ENCODE assay signal across 8 mouse cellular contexts in genomic region chr6:55016236-55016635, GRCm38 (mm10). TPM values are rescaled to one million over a fixed set of nuclear protein-coding genes. Genes with fewer than 3 reads are reported as not detected.
DNase-seq lines count a peak whose midpoint lies in the region; ATAC-seq and TF ChIP-seq lines count a peak whose summit lies in the region.

No protein-coding gene starts in this region.

- H3K4me3 ChIP-seq in forebrain, embryonic 15.5 days: no peak overlapping the region
- H3K4me3 ChIP-seq in forebrain, embryonic 12.5 days (replicated peaks): no peak overlapping the region
- peak overlapping the region in 1 of 2 experiments; percentile 35; a peak in 1 of 4 replicates for H3K4me3 ChIP-seq in MEL (ENCODE audit: control insufficient read depth in 1 of 2, insufficient read depth in 1 of 2, low read depth in 2 of 2, low read length in 2 of 2)
- H3K4me3 ChIP-seq in embryonic facial prominence, embryonic 11.5 days (ENCODE audit: low read depth, low read length): no peak overlapping the region
- no peak overlapping the region for H3K4me3 ChIP-seq in intestine, embryonic 15.5 days (replicated peaks)
- H3K4me3 ChIP-seq in midbrain, embryonic 16.5 days (ENCODE audit: low read depth, low read length): no peak overlapping the region

- no peaks in the 10 kb centered on the region for H3K9me3 ChIP-seq in forebrain, embryonic 15.5 days
- 0 out of 2 replicates have a peak, but pooled peaks cover 4% of the 10 kb centered on the region for H3K9me3 ChIP-seq in forebrain, embryonic 12.5 days
- no peaks in the 10 kb centered on the region for H3K9me3 ChIP-seq in MEL (replicated peaks; ENCODE audit: insufficient read depth, low read length)
- no peaks in the 10 kb centered on the region for H3K9me3 ChIP-seq in embryonic facial prominence, embryonic 11.5 days (replicated peaks; ENCODE audit: control insufficient read depth, low read length)
- no peaks in the 10 kb centered on the region for H3K9me3 ChIP-seq in intestine, embryonic 15.5 days
- H3K9me3 ChIP-seq in midbrain, embryonic 16.5 days (replicated peaks; ENCODE audit: control insufficient read depth, low read length, poor library complexity, severe bottlenecking): no peaks in the 10 kb centered on the region

- ATAC-seq in forebrain, embryonic 15.5 days (replicated peaks): peak; percentile 82
- no peak for ATAC-seq in forebrain, embryonic 12.5 days (ENCODE audit: low FRiP score)
- no peak for ATAC-seq in embryonic facial prominence, embryonic 11.5 days (replicated peaks; ENCODE audit: insufficient number of reproducible peaks, low FRiP score, low TSS enrichment, low read depth)
- ATAC-seq in intestine, embryonic 15.5 days: peak; percentile 82
- peak; percentile 71 for ATAC-seq in midbrain, embryonic 16.5 days

- peak; percentile 43 to 90 (median 79) for TF ChIP-seq CTCF in MEL (IDR thresholded peaks at IDR 0.05 in 2 of 3, conservative IDR thresholded peaks at IDR 0.05 in 1 of 3; ENCODE audit: control insufficient read depth in 1 of 3, insufficient read depth in 1 of 3, low read depth in 2 of 3, low read length in 3 of 3, poor library complexity in 1 of 3, severe bottlenecking in 1 of 3)

- TF ChIP-seq POLR2A in MEL (IDR thresholded peaks at IDR 0.05; ENCODE audit: control insufficient read depth in 1 of 2, insufficient read depth in 1 of 2, low read depth in 1 of 2, low read length in 2 of 2, poor library complexity in 1 of 2): no peak

- H3K36me3 ChIP-seq in forebrain, embryonic 15.5 days: no peaks in the 10 kb centered on the region
- no peaks in the 10 kb centered on the region for H3K36me3 ChIP-seq in forebrain, embryonic 12.5 days (replicated peaks)
- peaks cover 0 to 2% of the 10 kb centered on the region in 2 experiments; a peak in 1 of 4 replicates for H3K36me3 ChIP-seq in MEL (ENCODE audit: control insufficient read depth in 1 of 2, insufficient read depth in 2 of 2, low read length in 2 of 2)
- H3K36me3 ChIP-seq in embryonic facial prominence, embryonic 11.5 days (replicated peaks; ENCODE audit: control insufficient read depth, insufficient read depth, low read depth, low read length): no peaks in the 10 kb centered on the region
- H3K36me3 ChIP-seq in intestine, embryonic 15.5 days: no peaks in the 10 kb centered on the region
- no peaks in the 10 kb centered on the region for H3K36me3 ChIP-seq in midbrain, embryonic 16.5 days (ENCODE audit: control insufficient read depth, insufficient read depth, low read length)

- H3K9ac ChIP-seq in forebrain, embryonic 15.5 days (replicated peaks): no peak overlapping the region
- no peak overlapping the region for H3K9ac ChIP-seq in forebrain, embryonic 12.5 days
- H3K9ac ChIP-seq in MEL (ENCODE audit: control insufficient read depth, low read depth, low read length, poor library complexity, severe bottlenecking): no peak overlapping the region
- H3K9ac ChIP-seq in embryonic facial prominence, embryonic 11.5 days (replicated peaks; ENCODE audit: low read length): no peak overlapping the region
- no peak overlapping the region for H3K9ac ChIP-seq in intestine, embryonic 15.5 days
- no peak overlapping the region for H3K9ac ChIP-seq in midbrain, embryonic 16.5 days (ENCODE audit: low read depth, low read length)

- no peak for TF ChIP-seq EP300 in MEL (IDR thresholded peaks at IDR 0.05; ENCODE audit: low read depth in 1 of 2, low read length in 2 of 2)

- intact Hi-C loops in left cerebral cortex, postnatal 4 days (cut with DNase I): loop anchor here (10.0 kb wide), 2 partner anchors 149 to 421 kb away; partner anchors contain the start of genes Fkbp14 and Plekha8

- H3K79me2 ChIP-seq in MEL (ENCODE audit: control insufficient read depth, insufficient read depth, low read length, poor library complexity): no peaks in the 10 kb centered on the region

- WGBS in forebrain, embryonic 15.5 days: 15% methylated on average over 5 of the region's 5 CpGs
- 22% methylated on average over 5 of the region's 5 CpGs for WGBS in forebrain, embryonic 12.5 days
- WGBS in embryonic facial prominence, embryonic 11.5 days: 18% methylated on average over 5 of the region's 5 CpGs
- WGBS in intestine, embryonic 15.5 days: 7% methylated on average over 5 of the region's 5 CpGs
- 29% methylated on average over 5 of the region's 5 CpGs for WGBS in midbrain, embryonic 16.5 days

- no peak overlapping the region for H3K4me2 ChIP-seq in forebrain, embryonic 15.5 days (replicated peaks)
- H3K4me2 ChIP-seq in forebrain, embryonic 12.5 days: no peak overlapping the region
- no peak overlapping the region for H3K4me2 ChIP-seq in embryonic facial prominence, embryonic 11.5 days (ENCODE audit: low read depth, low read length)
- H3K4me2 ChIP-seq in intestine, embryonic 15.5 days (replicated peaks): 0 out of 2 replicates have a peak overlapping the region, but pooled peaks have one; percentile 36
- H3K4me2 ChIP-seq in midbrain, embryonic 16.5 days (ENCODE audit: low read length): no peak overlapping the region

- peak; percentile 64 for TF ChIP-seq RAD21 in MEL (IDR thresholded peaks at IDR 0.05; ENCODE audit: low read depth, low read length)

- DNase-seq in MEL (ENCODE audit: low read depth, low spot score): peak; percentile 87
- DNase-seq in embryonic facial prominence, embryonic 11.5 days (ENCODE audit: low spot score): peak; percentile 56
- peak; percentile 21 for DNase-seq in left cerebral cortex, postnatal 4 days
- peak; percentile 11 to 39 for DNase-seq in thymus, adult 18-20 months

- peaks cover 7% of the 10 kb centered on the region; the same call in 1 of the 2 replicates for H3K4me1 ChIP-seq in forebrain, embryonic 15.5 days
- peaks cover 3% of the 10 kb centered on the region; the same call in 1 of the 2 replicates for H3K4me1 ChIP-seq in forebrain, embryonic 12.5 days
- peaks cover 0 to 3% of the 10 kb centered on the region in 2 experiments; a peak in 1 of 4 replicates for H3K4me1 ChIP-seq in MEL (ENCODE audit: control insufficient read depth in 1 of 2, insufficient read depth in 2 of 2, low read length in 2 of 2)
- H3K4me1 ChIP-seq in embryonic facial prominence, embryonic 11.5 days (ENCODE audit: control insufficient read depth, insufficient read depth, low read length): no peaks in the 10 kb centered on the region
- 0 out of 2 replicates have a peak, but pooled peaks cover 3% of the 10 kb centered on the region for H3K4me1 ChIP-seq in intestine, embryonic 15.5 days (replicated peaks)
- H3K4me1 ChIP-seq in midbrain, embryonic 16.5 days (ENCODE audit: control insufficient read depth, insufficient read depth, low read length): no peaks in the 10 kb centered on the region

- H3K27ac ChIP-seq in forebrain, embryonic 15.5 days (replicated peaks): no peak overlapping the region; the same call in 1 of the 2 replicates
- H3K27ac ChIP-seq in forebrain, embryonic 12.5 days: no peak overlapping the region
- H3K27ac ChIP-seq in MEL (ENCODE audit: control insufficient read depth, low read depth, low read length): no peak overlapping the region
- no peak overlapping the region for H3K27ac ChIP-seq in embryonic facial prominence, embryonic 11.5 days (replicated peaks; ENCODE audit: low read depth, low read length)
- H3K27ac ChIP-seq in intestine, embryonic 15.5 days: no peak overlapping the region
- no peak overlapping the region for H3K27ac ChIP-seq in midbrain, embryonic 16.5 days (ENCODE audit: low read length)

- peaks cover 14% of the 10 kb centered on the region; the same call in 1 of the 2 replicates for H3K27me3 ChIP-seq in forebrain, embryonic 15.5 days
- H3K27me3 ChIP-seq in forebrain, embryonic 12.5 days: peaks cover 66% of the 10 kb centered on the region
- H3K27me3 ChIP-seq in MEL (ENCODE audit: control insufficient read depth in 1 of 2, insufficient read depth in 2 of 2, low read length in 2 of 2): no peaks in the 10 kb centered on the region
- no peaks in the 10 kb centered on the region for H3K27me3 ChIP-seq in embryonic facial prominence, embryonic 11.5 days (ENCODE audit: control insufficient read depth, insufficient read depth, low read length)
- H3K27me3 ChIP-seq in intestine, embryonic 15.5 days (replicated peaks): no peaks in the 10 kb centered on the region
- H3K27me3 ChIP-seq in midbrain, embryonic 16.5 days (ENCODE audit: control insufficient read depth, insufficient read depth, low read depth, low read length): 0 out of 2 replicates have a peak, but pooled peaks cover 4% of the 10 kb centered on the region

RNA-seq across cellular contexts. Expression of gene Gars, which starts 21.6 kb away (rescaled TPM):
- 218 and 219 TPM in 2 replicates for polyA plus RNA-seq in forebrain, embryonic 15.5 days (2015; fragmentation: Nextera tagmentation; extraction: Ambion mirVana)
- 203 and 207 TPM in 2 replicates for polyA plus RNA-seq in forebrain, embryonic 12.5 days (2016; fragmentation: Nextera tagmentation; extraction: Ambion mirVana)
- 171 and 237 TPM in 2 replicates for total RNA-seq in MEL (2012; rRNA removed)
- polyA plus RNA-seq in MEL (2012; ENCODE audit: insufficient read depth in 1 of 2, insufficient read length in 2 of 2, low read depth in 1 of 2, low replicate concordance in 2 of 2, missing spikeins in 1 of 2): 100 to 1,000 TPM; 225 to 325 TPM
- 194 and 196 TPM in 2 replicates for polyA plus RNA-seq in embryonic facial prominence, embryonic 11.5 days (2014; fragmentation: Nextera tagmentation; extraction: Ambion mirVana)
- polyA plus RNA-seq in intestine, embryonic 15.5 days (2015; fragmentation: Nextera tagmentation; extraction: Ambion mirVana): 170 and 172 TPM in 2 replicates
- total RNA-seq in left cerebral cortex, postnatal 4 days (2021): 100 to 1,000 TPM; 197 to 204 TPM
- 225 and 230 TPM in 2 replicates for polyA plus RNA-seq in midbrain, embryonic 16.5 days (2015; fragmentation: Nextera tagmentation; extraction: Ambion mirVana)

RNA-seq across cellular contexts. Expression of gene Ggct, which starts 23.5 kb away (rescaled TPM):
- 13.3 and 15.5 TPM in 2 replicates for polyA plus RNA-seq in forebrain, embryonic 15.5 days (2015; fragmentation: Nextera tagmentation; extraction: Ambion mirVana)
- 9.3 and 9.4 TPM in 2 replicates for polyA plus RNA-seq in forebrain, embryonic 12.5 days (2016; fragmentation: Nextera tagmentation; extraction: Ambion mirVana)
- 19.1 and 23.7 TPM in 2 replicates for total RNA-seq in MEL (2012; rRNA removed)
- polyA plus RNA-seq in MEL (2012; ENCODE audit: insufficient read depth in 1 of 2, insufficient read length in 2 of 2, low read depth in 1 of 2, low replicate concordance in 2 of 2, missing spikeins in 1 of 2): 10 to 100 TPM in 1 of 2 experiments, not detected in 1; 41.6 TPM
- polyA plus RNA-seq in embryonic facial prominence, embryonic 11.5 days (2014; fragmentation: Nextera tagmentation; extraction: Ambion mirVana): 10.5 and 13.0 TPM in 2 replicates
- 8.2 and 10.7 TPM in 2 replicates for polyA plus RNA-seq in intestine, embryonic 15.5 days (2015; fragmentation: Nextera tagmentation; extraction: Ambion mirVana)
- 10 to 100 TPM; 17.7 to 20.3 TPM for total RNA-seq in left cerebral cortex, postnatal 4 days (2021)
- 13.6 and 14.5 TPM in 2 replicates for polyA plus RNA-seq in midbrain, embryonic 16.5 days (2015; fragmentation: Nextera tagmentation; extraction: Ambion mirVana)

RNA-seq across cellular contexts. Expression of gene Nod1, which starts 43.8 kb away (rescaled TPM):
- 1.8 and 1.9 TPM in 2 replicates for polyA plus RNA-seq in forebrain, embryonic 15.5 days (2015; fragmentation: Nextera tagmentation; extraction: Ambion mirVana)
- 1.8 and 2.0 TPM in 2 replicates for polyA plus RNA-seq in forebrain, embryonic 12.5 days (2016; fragmentation: Nextera tagmentation; extraction: Ambion mirVana)
- total RNA-seq in MEL (2012; rRNA removed): 0.10 and 0.12 TPM in 2 replicates
- polyA plus RNA-seq in MEL (2012; ENCODE audit: insufficient read depth in 1 of 2, insufficient read length in 2 of 2, low read depth in 1 of 2, low replicate concordance in 2 of 2, missing spikeins in 1 of 2): under 1 TPM in 1 of 2 experiments, not detected in 1; 0.21 TPM
- polyA plus RNA-seq in embryonic facial prominence, embryonic 11.5 days (2014; fragmentation: Nextera tagmentation; extraction: Ambion mirVana): 1.9 and 2.3 TPM in 2 replicates
- 4.8 and 5.5 TPM in 2 replicates for polyA plus RNA-seq in intestine, embryonic 15.5 days (2015; fragmentation: Nextera tagmentation; extraction: Ambion mirVana)
- total RNA-seq in left cerebral cortex, postnatal 4 days (2021): 1 to 10 TPM; 2.4 TPM
- polyA plus RNA-seq in midbrain, embryonic 16.5 days (2015; fragmentation: Nextera tagmentation; extraction: Ambion mirVana): 2.6 and 2.8 TPM in 2 replicates

Comparison
In these comparisons a context has a peak if more than half of its experiments do, and no peak if none do; other contexts are left out.
1. ATAC-seq: peak in forebrain, embryonic 15.5 days (single experiment), intestine, embryonic 15.5 days (single experiment) and midbrain, embryonic 16.5 days (single experiment); none in forebrain, embryonic 12.5 days (single experiment) and embryonic facial prominence, embryonic 11.5 days (single experiment).
2. DNase-seq: peak in every context shown above with its lines; median percentile 87 in MEL; 56 in embryonic facial prominence, embryonic 11.5 days; 25 in thymus, adult 18-20 months; 21 in left cerebral cortex, postnatal 4 days.